Mouse (Mus musculus) neural tube, embryonic 11.5 days (tissue): ENCODE data around the gene Tenm4. TPM values are rescaled to one million over a fixed set of nuclear protein-coding genes. Genes with fewer than 3 reads are reported as not detected.
A peak's percentile ranks its signal among the peaks of the same experiment; 100 is the strongest.

Experiments
- ATAC-seq: fragments of 200-750 bp; cut with Nextera tagmentation; 2 replicates; pipeline ENCODE4 v1.8.0; 2017; ENCODE audit warnings: moderate number of reproducible peaks, mild to moderate bottlenecking, moderate TSS enrichment, moderate library complexity; ENCODE audit not compliant: insufficient read depth, low FRiP score, low TSS enrichment
- DNase-seq: peaks from one replicate; pipeline ENCODE4 v3.0.0-alpha.2; 2015; ENCODE audit warnings: low spot score
- H3K27ac ChIP-seq: fragments of 300-500 bp; sonication (generic); 2 replicates; pipeline ENCODE4 v1.5.1; 2014; ENCODE audit warnings: low read depth, mild to moderate bottlenecking, low read length
- H3K27me3 ChIP-seq: fragments of 300-500 bp; sonication (generic); 2 replicates; pipeline ENCODE4 v1.6.1; 2014; ENCODE audit warnings: mild to moderate bottlenecking, low read length, mixed read lengths; ENCODE audit not compliant: control insufficient read depth, insufficient read depth
- H3K36me3 ChIP-seq: fragments of 300-500 bp; sonication (generic); 2 replicates; pipeline ENCODE4 v1.6.1; 2014; ENCODE audit warnings: mild to moderate bottlenecking, low read length, moderate library complexity, mixed read lengths; ENCODE audit not compliant: control insufficient read depth, insufficient read depth
- H3K4me1 ChIP-seq: fragments of 300-500 bp; sonication (generic); 2 replicates; pipeline ENCODE4 v1.6.1; 2014; ENCODE audit warnings: low read length, mixed read lengths; ENCODE audit not compliant: control insufficient read depth, insufficient read depth
- H3K4me2 ChIP-seq: fragments of 300-500 bp; sonication (generic); 2 replicates; pipeline ENCODE4 v1.6.1; 2014; ENCODE audit warnings: low read depth, mild to moderate bottlenecking, moderate library complexity
- H3K4me3 ChIP-seq: fragments of 300-500 bp; sonication (generic); 2 replicates; pipeline ENCODE4 v1.5.1; 2014; ENCODE audit warnings: low read depth, low read length
- H3K9ac ChIP-seq: fragments of 300-500 bp; sonication (generic); 2 replicates; pipeline ENCODE4 v1.6.1; 2014; ENCODE audit warnings: mild to moderate bottlenecking, low read length
- H3K9me3 ChIP-seq: fragments of 300-500 bp; sonication (generic); 2 replicates; pipeline ENCODE4 v1.6.1; 2016; ENCODE audit warnings: low read length; ENCODE audit not compliant: control insufficient read depth
- WGBS: fragments of 180-500 bp; shearing (Covaris S2); extraction: QIAGEN DNeasy Blood & Tissue Kit; methylation state at CpG from one replicate; pipeline ENCODE4 v1.1.7; 2014; 5-methylcytosine and 5-hydroxymethylcytosine counted together
- polyA plus RNA-seq: library from polyadenylated mRNA; unstranded; fragments of >200 nt; fragmentation: Nextera tagmentation; extraction: Ambion mirVana; gene quantifications from 2 replicates; pipeline ENCODE4 v1.2.1, GENCODE M21; 2014

The Tenm4 gene
- polyA plus RNA-seq, 1 experiment from 2014 or later: 32.7 TPM

- peak; percentile 29; the same call in 1 of the 2 replicates for ATAC-seq
- WGBS: 83% methylated on average over 3 of the region's 3 CpGs
- no peak for DNase-seq
- H3K27me3 ChIP-seq: no peaks in the 10 kb centered on the region
- no peak overlapping the region for H3K4me3 ChIP-seq
- H3K9ac ChIP-seq: no peak overlapping the region
- H3K36me3 ChIP-seq: no peaks in the 10 kb centered on the region
- peaks cover 34% of the 10 kb centered on the region for H3K4me1 ChIP-seq
- no peak overlapping the region for H3K27ac ChIP-seq
- H3K4me2 ChIP-seq: no peak overlapping the region
- no peaks in the 10 kb centered on the region for H3K9me3 ChIP-seq
These were observed 489.9 kb downstream of the Tenm4 start for GRCm38 (mm10) chr7:96660907-96661306.

- Histone ChIP-seq H3K4me1 (peaks cover 30% of the 10 kb centered on the region), H3K9ac (no peak overlapping the region), H3K36me3 (no peaks in the 10 kb centered on the region), H3K4me3 (no peak overlapping the region), H3K27me3 (no peaks in the 10 kb centered on the region), H3K9me3 (no peaks in the 10 kb centered on the region), H3K4me2 (no peak overlapping the region), H3K27ac (peak overlapping the region; percentile 58; the same call in 1 of the 2 replicates)
- peak; percentile 62 for DNase-seq
- ATAC-seq: peak; percentile 55; the same call in 1 of the 2 replicates
- 39% methylated on average over 12 of the region's 12 CpGs for WGBS
These were observed 490.5 kb downstream of the Tenm4 start for GRCm38 (mm10) chr7:96661352-96662169.

GRCm38 (mm10) chr7:96663336-96663735 lies 492.3 kb downstream of the Tenm4 start:
- H3K4me1 ChIP-seq: peaks cover 24% of the 10 kb centered on the region
- no peaks in the 10 kb centered on the region for H3K27me3 ChIP-seq
- H3K36me3 ChIP-seq: no peaks in the 10 kb centered on the region

GRCm38 (mm10) chr7:96666366-96666896 lies 495.4 kb downstream of the Tenm4 start:
- H3K4me3 ChIP-seq: no peak overlapping the region
- no peak overlapping the region for H3K4me2 ChIP-seq
- H3K27ac ChIP-seq: no peak overlapping the region
- H3K27me3 ChIP-seq: no peaks in the 10 kb centered on the region
- 81% methylated on average over 8 of the region's 8 CpGs for WGBS
- no peak overlapping the region for H3K9ac ChIP-seq
- peaks cover 28% of the 10 kb centered on the region for H3K4me1 ChIP-seq
- ATAC-seq (no peak), DNase-seq (no peak)
- no peaks in the 10 kb centered on the region for H3K9me3 ChIP-seq
- no peaks in the 10 kb centered on the region for H3K36me3 ChIP-seq

More at GRCm38 (mm10) chr7:96663336-96663735, 492.3 kb downstream of the Tenm4 start:
- no peak for DNase-seq
- H3K9me3 ChIP-seq: no peaks in the 10 kb centered on the region
- 67% methylated on average over 7 of the region's 7 CpGs for WGBS
- H3K27ac ChIP-seq: no peak overlapping the region
- no peak overlapping the region for H3K4me3 ChIP-seq
- no peak for ATAC-seq
- no peak overlapping the region for H3K4me2 ChIP-seq
- no peak overlapping the region for H3K9ac ChIP-seq

- Histone ChIP-seq H3K27me3 (no peaks in the 10 kb centered on the region), H3K27ac (no peak overlapping the region), H3K36me3 (no peaks in the 10 kb centered on the region), H3K9me3 (no peaks in the 10 kb centered on the region), H3K4me2 (no peak overlapping the region), H3K4me1 (peaks cover 22% of the 10 kb centered on the region), H3K9ac (no peak overlapping the region), H3K4me3 (no peak overlapping the region)
- ATAC-seq: no peak
- DNase-seq: no peak
- WGBS: 71% methylated on average over 6 of the region's 6 CpGs
These were observed 496.6 kb downstream of the Tenm4 start for GRCm38 (mm10) chr7:96667688-96668087.

GRCm38 (mm10) chr7:96670095-96670494 lies 499.0 kb downstream of the Tenm4 start:
- Histone ChIP-seq H3K36me3 (no peaks in the 10 kb centered on the region), H3K4me3 (no peak overlapping the region), H3K4me1 (peaks cover 24% of the 10 kb centered on the region), H3K4me2 (no peak overlapping the region), H3K9me3 (no peaks in the 10 kb centered on the region), H3K27me3 (no peaks in the 10 kb centered on the region), H3K9ac (no peak overlapping the region), H3K27ac (no peak overlapping the region)
- DNase-seq (no peak), ATAC-seq (no peak)
- 83% methylated on average over 3 of the region's 3 CpGs for WGBS

GRCm38 (mm10) chr7:96672322-96672914 lies 501.4 kb downstream of the Tenm4 start:
- H3K4me3 ChIP-seq: no peak overlapping the region
- H3K27me3 ChIP-seq: no peaks in the 10 kb centered on the region
- H3K36me3 ChIP-seq: no peaks in the 10 kb centered on the region
- no peak overlapping the region for H3K9ac ChIP-seq
- DNase-seq (no peak), ATAC-seq (peak; percentile 82)
- no peak overlapping the region for H3K27ac ChIP-seq
- no peaks in the 10 kb centered on the region for H3K9me3 ChIP-seq
- H3K4me2 ChIP-seq: no peak overlapping the region
- WGBS: 8% methylated on average over 6 of the region's 6 CpGs
- H3K4me1 ChIP-seq: peaks cover 21% of the 10 kb centered on the region

- Histone ChIP-seq H3K4me3 (no peak overlapping the region), H3K9ac (no peak overlapping the region), H3K4me2 (no peak overlapping the region), H3K27me3 (no peaks in the 10 kb centered on the region), H3K27ac (no peak overlapping the region), H3K36me3 (no peaks in the 10 kb centered on the region), H3K4me1 (peaks cover 27% of the 10 kb centered on the region), H3K9me3 (no peaks in the 10 kb centered on the region)
- DNase-seq (no peak), ATAC-seq (no peak)
- 81% methylated on average over 2 of the region's 2 CpGs for WGBS
These were observed 506.0 kb downstream of the Tenm4 start for GRCm38 (mm10) chr7:96677082-96677481.
